Mouse (Mus musculus) intestine, embryonic 16.5 days (tissue): ENCODE data around the gene Cstad. TPM values are rescaled to one million over a fixed set of nuclear protein-coding genes. Genes with fewer than 3 reads are reported as not detected.

Source experiments
- polyA plus RNA-seq: library from polyadenylated mRNA; unstranded; fragments of >200 nt; fragmentation: Nextera tagmentation; extraction: Ambion mirVana; gene quantifications from 2 replicates; pipeline ENCODE4 v1.2.1, GENCODE M21; 2015

Gene Cstad
- polyA plus RNA-seq, 1 experiment from 2014 or later = 0.99 TPM

Other genes starting within 250 kb of the Cstad start
- 68.6 and 71.4 TPM in 2 replicates for gene Sh3glb2, start 235.7 kb upstream of the Cstad start, polyA plus RNA-seq
- 23.1 and 24.7 TPM in 2 replicates for gene Miga2, start 230.8 kb upstream of the Cstad start, polyA plus RNA-seq
- 59.4 and 63.3 TPM in 2 replicates for gene Dolpp1, start 202.8 kb upstream of the Cstad start, polyA plus RNA-seq
- 25.9 and 29.4 TPM in 2 replicates for gene Crat, start 179.2 kb upstream of the Cstad start, polyA plus RNA-seq
- 120 and 132 TPM in 2 replicates for gene Ptpa, start 179.0 kb upstream of the Cstad start, polyA plus RNA-seq
- 0.61 and 0.75 TPM in 2 replicates for gene Ier5l, start 120.8 kb upstream of the Cstad start, polyA plus RNA-seq
- 0.99 and 1.2 TPM in 2 replicates for gene 1700001O22Rik, start 208.6 kb downstream of the Cstad start, polyA plus RNA-seq
- 76.3 and 87.4 TPM in 2 replicates for gene Ntmt1, start 212.8 kb downstream of the Cstad start, polyA plus RNA-seq
- 24.0 and 24.5 TPM in 2 replicates for gene Asb6, start 235.3 kb downstream of the Cstad start, polyA plus RNA-seq
- 1.6 and 1.9 TPM in 2 replicates for gene Prrx2, start 239.9 kb downstream of the Cstad start, polyA plus RNA-seq